Comparison of ENCODE assay signal across 15 mouse cellular contexts in genomic region chr17:56736534-56736933, GRCm38 (mm10). TPM values are rescaled to one million over a fixed set of nuclear protein-coding genes. Genes with fewer than 3 reads are reported as not detected.
DNase-seq lines count a peak whose midpoint lies in the region; ATAC-seq and TF ChIP-seq lines count a peak whose summit lies in the region.
"Had no signal": no experiment of that assay in that cellular context is flagged by ENCODE, and none has a peak within 500 bp of the region (broad histone marks: within the 10 kb centered on the region; RNA-seq: fewer than 3 reads in every experiment).

No protein-coding gene starts in this region.

- no peaks in the 10 kb centered on the region for H3K36me3 ChIP-seq in kidney, postnatal 0 days (ENCODE audit: insufficient read depth, low read length)
- no peaks in the 10 kb centered on the region for H3K36me3 ChIP-seq in ES-Bruce4 (ENCODE audit: control insufficient read depth, insufficient read depth, low read length, poor library complexity, severe bottlenecking)
- H3K36me3 ChIP-seq: heart, embryonic 13.5 days; hindbrain, embryonic 15.5 days; midbrain, embryonic 13.5 days; neural tube, embryonic 15.5 days had no signal

- WGBS in kidney, postnatal 0 days = 52% methylated on average over 8 of the region's 8 CpGs

- H3K4me2 ChIP-seq in kidney, postnatal 0 days (ENCODE audit: low read length) = no peak overlapping the region
- H3K4me2 ChIP-seq: heart, embryonic 13.5 days; hindbrain, embryonic 15.5 days; midbrain, embryonic 13.5 days; neural tube, embryonic 15.5 days had no signal

- no peak for TF ChIP-seq EP300 in ES-Bruce4 (IDR thresholded peaks at IDR 0.05; ENCODE audit: insufficient read depth, low read depth, low read length)

- H3K4me3 ChIP-seq in kidney, postnatal 0 days (replicated peaks; ENCODE audit: low read depth, low read length) = no peak overlapping the region
- no peak overlapping the region for H3K4me3 ChIP-seq in ES-Bruce4 (ENCODE audit: low read depth, low read length)
- H3K4me3 ChIP-seq: erythroblast, embryonic 14.5 days; heart, embryonic 13.5 days; hindbrain, embryonic 15.5 days; midbrain, embryonic 13.5 days; neural tube, embryonic 15.5 days had no signal

- DNase-seq in kidney, postnatal 0 days (ENCODE audit: low spot score) = no peak
- no peak for DNase-seq in kidney, postnatal 25 days
- DNase-seq in 416B (ENCODE audit: low read depth) = peak; percentile 32
- peak; percentile 60 for DNase-seq in induced T-regulatory cell, adult 2 months (ENCODE audit: low read depth)
- DNase-seq in retina, embryonic 14.5 days (ENCODE audit: low spot score) = no peak
- no peak for DNase-seq in frontal cortex, postnatal 10 days (ENCODE audit: low spot score in 2 of 2)
- DNase-seq in left cerebral cortex, postnatal 25 days (ENCODE audit: low spot score in 2 of 2) = no peak
- DNase-seq: kidney, postnatal 14 days; right cerebral cortex, postnatal 4 days had no signal

- intact Hi-C loops in left cerebral cortex, postnatal 25 days (cut with DNase I) = no loop called here

- no peak for TF ChIP-seq POLR2A in ES-Bruce4 (IDR thresholded peaks at IDR 0.05; ENCODE audit: insufficient read depth, low read length)

- H3K4me1 ChIP-seq in kidney, postnatal 0 days (replicated peaks; ENCODE audit: insufficient read depth, low read length) = no peaks in the 10 kb centered on the region
- H3K4me1 ChIP-seq in ES-Bruce4 (ENCODE audit: control insufficient read depth, insufficient read depth, low read length) = no peaks in the 10 kb centered on the region
- H3K4me1 ChIP-seq: hindbrain, embryonic 15.5 days; midbrain, embryonic 13.5 days; neural tube, embryonic 15.5 days had no signal

- H3K9ac ChIP-seq in kidney, postnatal 0 days (ENCODE audit: low read depth, low read length) = no peak overlapping the region
- no peak overlapping the region for H3K9ac ChIP-seq in ES-Bruce4 (ENCODE audit: low read depth, poor library complexity, severe bottlenecking)
- H3K9ac ChIP-seq: heart, embryonic 13.5 days; hindbrain, embryonic 15.5 days; midbrain, embryonic 13.5 days; neural tube, embryonic 15.5 days had no signal

- no peaks in the 10 kb centered on the region for H3K9me3 ChIP-seq in kidney, postnatal 0 days (replicated peaks; ENCODE audit: low read length)
- H3K9me3 ChIP-seq in ES-Bruce4 (replicated peaks; ENCODE audit: control insufficient read depth, insufficient read depth, low read length, poor library complexity, severe bottlenecking) = no peaks in the 10 kb centered on the region
- H3K9me3 ChIP-seq: heart, embryonic 13.5 days; hindbrain, embryonic 15.5 days; midbrain, embryonic 13.5 days; neural tube, embryonic 15.5 days had no signal

- H3K27ac ChIP-seq in kidney, postnatal 0 days = no peak overlapping the region
- H3K27ac ChIP-seq in ES-Bruce4 (ENCODE audit: insufficient read depth, low read length) = no peak overlapping the region
- H3K27ac ChIP-seq: heart, embryonic 13.5 days; hindbrain, embryonic 15.5 days; midbrain, embryonic 13.5 days; neural tube, embryonic 15.5 days had no signal

- H3K27me3 ChIP-seq in kidney, postnatal 0 days (ENCODE audit: insufficient read depth, low read length) = no peaks in the 10 kb centered on the region
- no peaks in the 10 kb centered on the region for H3K27me3 ChIP-seq in ES-Bruce4 (ENCODE audit: control insufficient read depth, insufficient read depth, low read length, poor library complexity, severe bottlenecking)
- H3K27me3 ChIP-seq: hindbrain, embryonic 15.5 days; midbrain, embryonic 13.5 days; neural tube, embryonic 15.5 days had no signal

- TF ChIP-seq CTCF in kidney, postnatal 0 days (IDR thresholded peaks at IDR 0.05; ENCODE audit: low read depth) = peak; percentile 54
- TF ChIP-seq CTCF in ES-Bruce4 (IDR thresholded peaks at IDR 0.05; ENCODE audit: low read depth, low read length) = peak; percentile 86

- no peak for ATAC-seq in kidney, postnatal 0 days (replicated peaks; ENCODE audit: low FRiP score, low read depth)
- ATAC-seq: midbrain, embryonic 13.5 days had no signal

RNA-seq across cellular contexts. Expression of gene Vmac, which starts 18.7 kb away (rescaled TPM):
- 24.4 and 27.4 TPM in 2 replicates for polyA plus RNA-seq in kidney, postnatal 0 days (2015; fragmentation: Nextera tagmentation; extraction: Ambion mirVana)
- polyA plus RNA-seq in ES-Bruce4 (2011; ENCODE audit: insufficient read depth, insufficient read length, low read depth, missing spikeins) = 23.2 and 24.2 TPM in 2 replicates
- total RNA-seq in left cerebral cortex, postnatal 25 days (2021) = 10 to 100 TPM; 11.0 to 12.3 TPM

RNA-seq across cellular contexts. Expression of gene Ndufa11, which starts 19.0 kb away (rescaled TPM):
- 683 and 742 TPM in 2 replicates for polyA plus RNA-seq in kidney, postnatal 0 days (2015; fragmentation: Nextera tagmentation; extraction: Ambion mirVana)
- polyA plus RNA-seq in ES-Bruce4 (2011; ENCODE audit: insufficient read depth, insufficient read length, low read depth, missing spikeins) = 152 and 177 TPM in 2 replicates
- total RNA-seq in left cerebral cortex, postnatal 25 days (2021) = 100 to 1,000 TPM; 227 to 237 TPM

RNA-seq across cellular contexts. Expression of gene Nrtn, which starts 20.8 kb away (rescaled TPM):
- polyA plus RNA-seq in kidney, postnatal 0 days (2015; fragmentation: Nextera tagmentation; extraction: Ambion mirVana) = 8.7 and 11.8 TPM in 2 replicates
- 8.1 and 10.8 TPM in 2 replicates for polyA plus RNA-seq in ES-Bruce4 (2011; ENCODE audit: insufficient read depth, insufficient read length, low read depth, missing spikeins)
- 1 to 10 TPM; 3.8 to 4.1 TPM for total RNA-seq in left cerebral cortex, postnatal 25 days (2021)

RNA-seq across cellular contexts. Expression of gene Dus3l, which starts 28.0 kb away (rescaled TPM):
- 37.3 and 38.8 TPM in 2 replicates for polyA plus RNA-seq in kidney, postnatal 0 days (2015; fragmentation: Nextera tagmentation; extraction: Ambion mirVana)
- polyA plus RNA-seq in ES-Bruce4 (2011; ENCODE audit: insufficient read depth, insufficient read length, low read depth, missing spikeins) = 18.4 and 18.9 TPM in 2 replicates
- 10 to 100 TPM; 64.1 to 64.6 TPM for total RNA-seq in left cerebral cortex, postnatal 25 days (2021)

RNA-seq across cellular contexts. Expression of gene Prr22, which starts 33.5 kb away (rescaled TPM):
- 0.59 and 0.71 TPM in 2 replicates for polyA plus RNA-seq in kidney, postnatal 0 days (2015; fragmentation: Nextera tagmentation; extraction: Ambion mirVana)
- polyA plus RNA-seq in ES-Bruce4 (2011; ENCODE audit: insufficient read depth, insufficient read length, low read depth, missing spikeins) = not detected in 2 replicates
- total RNA-seq in left cerebral cortex, postnatal 25 days (2021) = 1 to 10 TPM; 1.1 to 1.2 TPM

Comparison
In these comparisons a context has a peak if more than half of its experiments do, and no peak if none do; other contexts are left out.
1. DNase-seq: peak in 416B (single experiment) and induced T-regulatory cell, adult 2 months (single experiment); none in kidney, postnatal 0 days (single experiment), kidney, postnatal 25 days (0 of 2), retina, embryonic 14.5 days (single experiment), frontal cortex, postnatal 10 days (0 of 2) and left cerebral cortex, postnatal 25 days (0 of 2).